Mouse (Mus musculus) erythroblast, embryonic 14.5 days (primary cell): ENCODE results near the gene Diaph2.

ENCODE experiments used
- GATA1 ChIP-seq: IDR thresholded peaks from 2 replicates; pipeline ENCODE4 v1.6.1; 2012; ENCODE audit warnings: low read length, inconsistent platforms, mixed read lengths
- TAL1 ChIP-seq: IDR thresholded peaks from 3 replicates; pipeline ENCODE4 v1.6.1; 2012; ENCODE audit warnings: low read length, inconsistent platforms, mixed read lengths

GRCm38 (mm10) chrX:130149216-130149615 is 399.7 kb downstream of the Diaph2 start:
- TF ChIP-seq GATA1 (no peak), TAL1 (no peak)
